Mouse (Mus musculus): ENCODE data around the gene Vmo1.

DNA sequence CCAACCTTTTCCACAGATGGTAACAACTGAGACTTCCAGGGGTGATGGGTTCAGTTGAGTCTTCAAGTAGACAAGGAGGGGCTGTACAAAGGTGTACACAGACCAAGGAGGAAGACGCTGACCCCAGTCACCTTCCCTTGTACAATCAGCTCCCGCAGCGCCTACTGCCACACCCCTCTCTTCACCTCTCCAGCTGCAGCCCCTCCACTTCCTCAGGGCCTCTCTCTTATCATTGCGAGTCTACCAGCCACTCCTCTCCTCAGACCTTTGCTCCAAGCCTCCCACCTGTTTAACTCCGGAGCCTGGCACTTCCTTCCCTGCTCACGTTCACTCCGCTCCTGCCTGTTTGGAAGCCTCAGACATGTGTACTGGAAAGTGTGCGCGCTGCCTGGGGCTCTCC lies 9.4 kb downstream of the Vmo1 start, which contains the start of gene Tm4sf5:
- TF ChIP-seq CTCF (IDR thresholded peaks at IDR 0.05; ENCODE audit: low read depth), result no peak
- TF ChIP-seq EP300 (IDR thresholded peaks at IDR 0.05; ENCODE audit: low read depth), result no peak
